Mouse (Mus musculus): ENCODE results near the gene Plek2. TPM values are rescaled to one million over a fixed set of nuclear protein-coding genes. Genes with fewer than 3 reads are reported as not detected.

Gene Plek2
- total RNA-seq, 2 experiments from 2014 or later, result 0.28 to 0.47 TPM

Other genes with a start within 250 kb of the Plek2 start
- gene Fam71d, start 215.4 kb downstream of the Plek2 start, total RNA-seq (2021), result not detected
- 10 to 100 TPM; 14.1 to 17.1 TPM for gene Mpp5, start 158.1 kb downstream of the Plek2 start, total RNA-seq (2021)
- 10 to 100 TPM; 81.9 to 83.8 TPM for gene Atp6v1d, start 45.3 kb downstream of the Plek2 start, total RNA-seq (2021)
- gene Eif2s1, start 45.1 kb downstream of the Plek2 start, total RNA-seq (2021), result 10 to 100 TPM; 52.2 to 56.2 TPM
- gene Tmem229b, start 100.7 kb upstream of the Plek2 start, total RNA-seq (2021), result 1 to 10 TPM; 3.8 to 5.0 TPM
- 1 to 10 TPM; 2.6 to 3.6 TPM for gene Plekhh1, start 122.2 kb upstream of the Plek2 start, total RNA-seq (2021)
- 1 to 10 TPM; 3.8 to 4.0 TPM for gene Pigh, start 182.7 kb upstream of the Plek2 start, total RNA-seq (2021)
- gene Arg2, start 223.8 kb upstream of the Plek2 start, total RNA-seq (2021), result not detected

Measured in heart, postnatal 25 days (tissue).